Mouse (Mus musculus) macrophage (primary cell): ENCODE measurements around the gene Shtn1. TPM values are rescaled to one million over a fixed set of nuclear protein-coding genes. Genes with fewer than 3 reads are reported as not detected.

Source experiments
- H3K27ac ChIP-seq: fragments of 350-480 bp; formaldehyde crosslinking; 2 replicates; pipeline ENCODE4 v1.9.0; 2021
- H3K36me3 ChIP-seq: fragments of 350-480 bp; formaldehyde crosslinking; 2 replicates; pipeline ENCODE4 v1.9.0; 2021; ENCODE audit errors: inconsistent target
- H3K4me3 ChIP-seq: fragments of 350-480 bp; formaldehyde crosslinking; 2 replicates; pipeline ENCODE4 v1.9.0; 2021; ENCODE audit errors: inconsistent target
- H3K79me2 ChIP-seq: fragments of 350-480 bp; formaldehyde crosslinking; 2 replicates; pipeline ENCODE4 v1.9.0; 2021; ENCODE audit errors: inconsistent target
- WGBS: methylation state at CpG from one replicate; pipeline ENCODE4 v1.1.7; 2026; ENCODE audit warnings: inconsistent platforms; ENCODE audit not compliant: missing documents; 5-methylcytosine and 5-hydroxymethylcytosine counted together
- polyA plus RNA-seq: library from polyadenylated mRNA; stranded (reverse); fragments of 250-400 nt; gene quantifications from 3 replicates; pipeline ENCODE4 v1.2.4, GENCODE M21; 2018; ENCODE audit warnings: inconsistent platforms

Gene Shtn1
- polyA plus RNA-seq, 1 experiment from 2014 or later = 80.8 TPM

DNA sequence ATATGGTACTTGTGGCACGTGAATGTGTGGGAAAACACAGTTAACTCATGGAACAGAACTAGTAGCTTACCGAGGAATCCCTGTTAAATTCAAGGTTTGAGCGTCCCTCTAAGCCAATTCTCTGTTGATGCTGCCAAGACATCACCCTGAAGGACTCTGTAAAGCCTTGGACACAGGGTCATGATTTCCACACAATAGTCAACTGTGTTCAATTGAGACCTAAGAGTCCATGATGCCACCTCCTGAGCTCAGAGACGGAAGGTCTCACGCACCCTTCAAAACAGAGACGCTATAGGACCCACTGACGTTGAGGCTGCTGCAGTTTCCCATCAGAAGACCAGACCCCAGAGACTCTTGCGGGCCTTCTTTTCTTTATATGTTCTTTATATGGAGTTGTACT, 101.8 kb downstream of the Shtn1 start:
- Histone ChIP-seq H3K4me3 (no peak overlapping the region), H3K36me3 (peaks cover 26% of the 10 kb centered on the region; the same call in 1 of the 2 replicates), H3K27ac (no peak overlapping the region), H3K79me2 (no peaks in the 10 kb centered on the region)
- 93% methylated on average over 8 of the region's 8 CpGs for WGBS

- no peak overlapping the region for H3K27ac ChIP-seq
- H3K36me3 ChIP-seq = peaks cover 26% of the 10 kb centered on the region; the same call in 1 of the 2 replicates
- H3K4me3 ChIP-seq = no peak overlapping the region
- whole genome bisulfite sequencing = 86% methylated on average over 13 of the region's 13 CpGs
- H3K79me2 ChIP-seq = no peaks in the 10 kb centered on the region
Measured at GRCm38 (mm10) chr19:58970826-58971225, 105.1 kb downstream of the Shtn1 start.

DNA sequence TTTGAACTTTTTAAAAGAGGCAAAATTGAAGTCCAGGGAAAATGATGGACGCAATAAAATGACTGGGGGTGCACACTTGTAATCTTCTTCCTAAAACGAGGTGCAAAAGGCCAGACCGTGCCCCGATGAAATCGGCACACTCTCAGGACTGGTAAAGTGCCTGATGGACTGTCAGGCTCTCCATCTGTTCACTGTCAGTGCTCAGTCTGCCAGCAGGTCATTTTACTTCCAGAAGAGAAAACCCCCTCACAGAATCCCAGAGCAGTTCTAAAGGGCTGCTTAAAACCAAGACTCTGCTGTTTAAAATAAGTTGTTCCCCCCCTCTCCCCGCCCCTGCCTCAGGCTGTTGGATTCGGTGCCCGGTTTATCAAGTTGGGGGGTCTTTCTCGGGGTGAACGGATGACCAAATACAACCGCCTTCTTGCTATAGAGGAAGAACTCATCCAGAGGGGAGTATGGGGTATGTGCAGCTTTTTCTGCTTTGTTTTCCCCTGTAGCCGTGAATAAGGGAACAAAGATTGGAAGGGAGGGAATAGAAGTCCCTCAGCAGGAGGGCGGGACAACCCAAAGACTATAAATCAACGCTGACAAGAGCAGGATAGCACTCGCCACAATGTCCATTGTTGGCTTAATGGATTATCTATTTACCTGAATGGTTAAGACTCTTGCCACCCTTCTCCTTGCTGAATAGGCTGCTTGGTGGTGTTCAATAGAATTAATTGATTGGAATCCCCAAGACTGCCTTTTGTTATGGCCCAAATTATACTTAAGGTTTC, 107.0 kb downstream of the Shtn1 start:
- Histone ChIP-seq H3K79me2 (no peaks in the 10 kb centered on the region), H3K36me3 (0 out of 2 replicates have a peak, but pooled peaks cover 12% of the 10 kb centered on the region), H3K4me3 (no peak overlapping the region), H3K27ac (no peak overlapping the region)
- 72% methylated on average over 15 of the region's 15 CpGs for WGBS

- H3K27ac ChIP-seq = no peak overlapping the region
- H3K4me3 ChIP-seq = no peak overlapping the region
- H3K36me3 ChIP-seq = no peaks in the 10 kb centered on the region
- no peaks in the 10 kb centered on the region for H3K79me2 ChIP-seq
- 93% methylated on average over 8 of the region's 8 CpGs for WGBS
Measured at GRCm38 (mm10) chr19:58963011-58963410, 112.9 kb downstream of the Shtn1 start.

DNA sequence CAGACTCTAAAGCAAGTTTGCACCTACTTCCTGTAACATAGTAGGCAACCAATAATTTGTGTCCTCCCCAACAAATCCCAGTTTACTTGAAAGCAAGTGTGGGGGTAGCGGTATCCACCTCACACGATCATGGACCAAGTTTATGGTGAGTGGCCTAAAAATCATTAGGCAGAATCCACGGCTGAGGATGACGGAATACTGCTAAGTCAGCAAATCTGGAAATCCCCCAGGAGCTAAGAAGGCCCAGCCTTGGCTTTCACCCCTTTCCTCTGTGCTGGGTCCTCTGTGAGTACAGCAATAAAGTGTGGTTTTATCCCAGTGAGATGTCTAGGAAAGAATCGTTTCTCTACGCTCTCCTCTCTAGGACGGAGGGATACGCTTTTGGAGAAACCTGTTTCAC, 121.1 kb downstream of the Shtn1 start:
- WGBS = 92% methylated on average over 8 of the region's 8 CpGs
- Histone ChIP-seq H3K27ac (no peak overlapping the region), H3K36me3 (no peaks in the 10 kb centered on the region), H3K4me3 (no peak overlapping the region), H3K79me2 (no peaks in the 10 kb centered on the region)

DNA sequence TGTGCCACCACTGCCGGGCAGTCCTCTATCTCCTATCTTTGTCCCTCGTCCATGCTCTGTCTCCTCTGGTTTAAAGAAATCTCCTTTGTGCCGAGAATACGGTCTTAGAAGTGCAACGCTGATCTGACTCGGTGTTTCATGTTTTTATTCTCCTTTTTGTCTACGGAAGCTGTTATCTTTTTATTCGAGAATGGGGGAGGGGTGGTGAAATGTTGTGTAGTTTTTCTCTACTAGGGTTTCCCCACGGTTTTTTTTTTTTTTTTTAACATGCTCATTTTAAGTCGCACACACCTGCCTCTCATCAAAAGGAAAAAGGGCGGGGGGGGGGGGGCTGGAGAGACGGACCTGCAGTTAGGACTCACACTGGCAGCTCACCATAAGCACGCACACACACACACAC, 123.7 kb downstream of the Shtn1 start:
- Histone ChIP-seq H3K4me3 (no peak overlapping the region), H3K79me2 (no peaks in the 10 kb centered on the region), H3K36me3 (no peaks in the 10 kb centered on the region), H3K27ac (no peak overlapping the region)
- 71% methylated on average over 9 of the region's 13 CpGs for whole genome bisulfite sequencing

DNA sequence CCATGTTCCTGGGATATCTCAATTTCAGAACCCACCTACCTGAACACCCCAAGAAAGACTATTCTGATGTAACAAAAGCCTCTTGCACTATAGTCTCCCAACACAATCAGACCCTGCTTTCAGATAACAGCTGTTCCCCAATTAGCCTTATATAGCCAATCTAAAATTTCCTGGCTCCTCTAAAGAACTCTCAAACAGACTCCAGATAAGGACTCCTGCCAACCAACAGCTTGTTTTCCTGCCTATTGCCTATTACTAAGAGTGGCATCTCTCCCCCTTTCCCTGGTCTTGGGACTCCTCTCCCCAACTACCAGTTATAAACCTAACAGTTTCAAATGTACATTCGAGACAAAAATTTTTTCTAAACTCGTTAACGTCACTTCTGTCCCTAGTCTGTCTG, 124.4 kb downstream of the Shtn1 start:
- Histone ChIP-seq H3K79me2 (no peaks in the 10 kb centered on the region), H3K27ac (no peak overlapping the region), H3K4me3 (no peak overlapping the region), H3K36me3 (no peaks in the 10 kb centered on the region)
- WGBS = 93% methylated on average over 3 of the region's 3 CpGs

DNA sequence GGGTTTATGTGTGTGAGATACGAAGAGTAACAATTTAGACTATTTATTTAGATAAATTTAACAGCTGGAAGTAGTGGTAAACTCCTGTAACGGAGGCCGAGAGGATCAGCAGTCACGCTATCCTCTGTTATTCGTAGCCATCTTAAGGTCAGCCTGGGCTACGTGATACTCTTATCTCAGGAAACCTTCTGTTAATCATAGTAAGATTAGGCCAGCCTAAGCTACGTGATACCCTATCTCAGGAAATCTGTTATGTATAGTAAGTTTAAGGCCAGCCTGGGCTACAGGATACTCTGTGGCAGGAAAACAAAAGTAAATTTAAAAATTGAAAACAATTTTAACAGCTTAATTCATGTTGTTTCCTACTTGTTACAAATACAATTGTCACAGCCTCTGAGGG, 129.9 kb downstream of the Shtn1 start:
- Histone ChIP-seq H3K4me3 (no peak overlapping the region), H3K27ac (no peak overlapping the region), H3K36me3 (no peaks in the 10 kb centered on the region), H3K79me2 (no peaks in the 10 kb centered on the region)
- WGBS = 86% methylated on average over 7 of the region's 7 CpGs

- Histone ChIP-seq H3K36me3 (no peaks in the 10 kb centered on the region), H3K27ac (no peak within 1 kb of the TSS), H3K79me2 (no peaks in the 10 kb centered on the region), H3K4me3 (peak within 1 kb of the TSS; percentile 56)
- WGBS = 2% methylated on average over 63 of the region's 65 CpGs
Measured at GRCm38 (mm10) chr19:58942841-58943828, 132.8 kb downstream of the Shtn1 start, which contains the start of the genes Eno4 and Hspa12a. Eno4 (plus strand) TSS chr19:58943425. Hspa12a (minus strand) TSS chr19:58943654.

DNA sequence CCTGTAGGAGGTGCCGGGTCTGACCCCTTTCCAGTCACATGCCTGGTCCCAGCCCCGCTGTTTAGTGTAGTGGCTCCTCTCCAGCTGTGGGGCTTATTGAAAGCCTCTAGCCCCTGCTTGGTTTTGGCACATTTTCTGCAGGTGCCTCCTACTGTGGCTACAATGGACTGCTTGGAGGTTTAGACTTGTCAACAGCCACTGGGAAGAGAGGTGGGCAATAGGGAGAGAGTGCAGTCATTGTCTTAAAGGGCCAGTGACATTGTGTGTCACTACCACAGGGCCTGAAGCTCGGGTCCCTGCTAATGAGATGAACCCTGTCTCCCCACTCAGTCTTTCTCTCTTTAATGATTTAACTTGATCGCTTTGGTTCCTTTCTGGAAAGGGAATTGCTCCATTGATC, 142.8 kb downstream of the Shtn1 start:
- no peaks in the 10 kb centered on the region for H3K79me2 ChIP-seq
- WGBS = 48% methylated on average over 4 of the region's 4 CpGs
- H3K27ac ChIP-seq = no peak overlapping the region
- H3K4me3 ChIP-seq = no peak overlapping the region
- no peaks in the 10 kb centered on the region for H3K36me3 ChIP-seq

DNA sequence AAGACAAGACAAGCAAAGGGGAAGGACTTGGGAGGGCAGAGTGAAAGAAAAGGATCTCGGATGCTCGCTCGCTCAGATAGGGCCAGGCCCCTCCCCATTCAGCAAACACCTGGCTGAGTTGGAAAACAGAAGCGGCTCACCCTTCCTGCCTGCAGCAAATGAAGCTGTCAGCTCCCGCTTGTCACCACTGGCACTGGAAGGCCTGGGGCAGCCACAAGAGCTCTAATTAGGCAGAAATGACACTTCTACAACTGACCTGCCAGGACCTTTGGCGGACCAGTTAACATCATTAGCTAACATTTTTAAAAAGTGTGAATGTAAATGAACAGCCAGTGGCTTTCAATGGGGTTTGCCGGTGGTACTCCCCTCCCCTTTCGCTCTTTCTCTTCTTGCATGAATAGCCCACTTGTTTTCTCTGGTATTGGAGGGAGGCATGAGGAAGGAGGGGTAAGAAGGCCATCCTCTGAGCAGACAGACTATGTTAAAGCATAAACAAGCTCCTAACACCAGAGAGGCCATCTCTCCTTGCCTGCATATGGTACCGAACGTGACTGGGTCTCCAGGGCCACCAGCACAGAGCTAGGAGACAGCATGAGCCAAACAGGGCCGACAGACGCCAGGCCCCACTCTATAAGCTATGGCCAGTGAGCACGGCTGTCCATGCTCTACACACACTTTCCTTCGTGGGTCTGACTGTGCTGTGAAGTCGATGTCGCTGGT, 144.7 kb downstream of the Shtn1 start:
- Histone ChIP-seq H3K36me3 (no peaks in the 10 kb centered on the region), H3K79me2 (no peaks in the 10 kb centered on the region), H3K4me3 (no peak overlapping the region), H3K27ac (no peak overlapping the region)
- 75% methylated on average over 16 of the region's 16 CpGs for WGBS

Other genes with a start within 250 kb of the Shtn1 start
- gene Eno4, start 132.7 kb downstream of the Shtn1 start, polyA plus RNA-seq = not detected in 3 replicates
- 0.32 TPM in 1 of 3 replicates, not detected in the others for gene Hspa12a, start 132.4 kb downstream of the Shtn1 start, polyA plus RNA-seq
- not detected in 3 replicates for gene Vax1, start 94.0 kb upstream of the Shtn1 start, polyA plus RNA-seq
- gene Kcnk18, start 143.1 kb upstream of the Shtn1 start, polyA plus RNA-seq = not detected in 3 replicates
- gene Slc18a2, start 184.8 kb upstream of the Shtn1 start, polyA plus RNA-seq = 0.09 TPM in 1 of 3 replicates, not detected in the others
- gene Rps12-ps3, start 246.2 kb upstream of the Shtn1 start, polyA plus RNA-seq = 11.3 to 140 TPM (median 136 TPM) in 3 replicates